In the genomic region with DNA sequence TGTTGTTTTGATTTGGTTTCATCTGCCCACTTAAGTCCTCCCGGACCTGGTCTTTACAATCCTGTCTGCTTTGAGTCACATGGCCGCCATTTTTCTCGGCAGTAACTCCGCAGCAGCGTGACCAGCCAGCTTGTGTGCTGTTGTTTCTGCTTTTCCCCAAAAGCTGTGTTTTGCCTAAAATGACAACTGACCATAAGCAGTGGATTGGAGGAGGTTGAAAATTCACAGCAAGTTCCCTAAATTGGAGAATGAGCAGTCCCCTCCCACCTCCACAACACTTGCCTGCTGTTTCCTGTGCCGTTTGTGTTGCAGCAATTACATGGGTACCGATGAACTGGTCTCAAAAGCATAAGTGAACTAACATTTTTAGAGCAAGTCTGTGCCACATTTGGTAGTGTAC, we compare ENCODE assay signal across 19 mouse cellular contexts. TPM values are rescaled to one million over a fixed set of nuclear protein-coding genes. Genes with fewer than 3 reads are reported as not detected.
DNase-seq lines count a peak whose midpoint lies in the region; ATAC-seq lines count a peak whose summit lies in the region.
"Had no signal": no experiment of that assay in that cellular context is flagged by ENCODE, and none has a peak within 500 bp of the region (broad histone marks: within the 10 kb centered on the region; RNA-seq: fewer than 3 reads in every experiment).

No protein-coding gene starts in this region.

- no peaks in the 10 kb centered on the region for H3K9me3 ChIP-seq in liver, embryonic 15.5 days (replicated peaks)
- H3K9me3 ChIP-seq in kidney, embryonic 14.5 days (ENCODE audit: control insufficient read depth, low read length), result no peaks in the 10 kb centered on the region
- H3K9me3 ChIP-seq: forebrain, embryonic 13.5 days; heart, embryonic 12.5 days; hindbrain, embryonic 12.5 days had no signal

- no peaks in the 10 kb centered on the region for H3K27me3 ChIP-seq in liver, embryonic 15.5 days
- no peaks in the 10 kb centered on the region for H3K27me3 ChIP-seq in kidney, embryonic 14.5 days (ENCODE audit: control insufficient read depth, insufficient read depth, low read length)
- H3K27me3 ChIP-seq: forebrain, embryonic 13.5 days; heart, embryonic 12.5 days; hindbrain, embryonic 12.5 days had no signal

- 14% methylated on average over 7 of the region's 7 CpGs for WGBS in liver, embryonic 15.5 days (ENCODE audit: insufficient replicate concordance)
- 71% methylated on average over 7 of the region's 7 CpGs for WGBS in kidney, embryonic 14.5 days

- H3K27ac ChIP-seq in liver, embryonic 15.5 days (replicated peaks), result no peak overlapping the region
- H3K27ac ChIP-seq in kidney, embryonic 14.5 days (ENCODE audit: low read depth, low read length), result no peak overlapping the region
- H3K27ac ChIP-seq: forebrain, embryonic 13.5 days; hindbrain, embryonic 12.5 days; layer of hippocampus, adult 2 months; liver, embryonic 14.5 days had no signal

- no peak for ATAC-seq in liver, embryonic 15.5 days (ENCODE audit: insufficient read depth)
- no peak for ATAC-seq in kidney, embryonic 14.5 days (ENCODE audit: low FRiP score, low TSS enrichment)
- ATAC-seq: forebrain, embryonic 13.5 days had no signal

- H3K4me1 ChIP-seq in liver, embryonic 15.5 days (replicated peaks), result no peaks in the 10 kb centered on the region
- H3K4me1 ChIP-seq in kidney, embryonic 14.5 days (ENCODE audit: control insufficient read depth, insufficient read depth, low read length), result no peaks in the 10 kb centered on the region
- H3K4me1 ChIP-seq: forebrain, embryonic 13.5 days; heart, embryonic 12.5 days; hindbrain, embryonic 12.5 days had no signal

- H3K36me3 ChIP-seq in liver, embryonic 15.5 days (replicated peaks), result no peaks in the 10 kb centered on the region
- H3K36me3 ChIP-seq in kidney, embryonic 14.5 days (ENCODE audit: control insufficient read depth, insufficient read depth, low read length), result no peaks in the 10 kb centered on the region
- H3K36me3 ChIP-seq: heart, embryonic 12.5 days had no signal

- no peak overlapping the region for H3K9ac ChIP-seq in liver, embryonic 15.5 days
- H3K9ac ChIP-seq in kidney, embryonic 14.5 days (ENCODE audit: low read depth, low read length), result no peak overlapping the region
- H3K9ac ChIP-seq: forebrain, embryonic 13.5 days; heart, embryonic 12.5 days; hindbrain, embryonic 12.5 days; liver, embryonic 14.5 days had no signal

- DNase-seq in left cerebral cortex, adult 18-20 months (ENCODE audit: low spot score in 2 of 2), result peak; percentile 11 to 42
- DNase-seq in left cerebral cortex, adult 9 months (ENCODE audit: low spot score in 2 of 2), result no peak
- DNase-seq in c-Kit-positive CD71-negative TER-119-negative erythroid progenitor cells, embryonic 14.5 days (ENCODE audit: low read depth), result peak; percentile 24
- DNase-seq in thymus, postnatal 14 days, result peak; percentile 26
- no peak for DNase-seq in urinary bladder, postnatal 10 days (ENCODE audit: low spot score)
- no peak for DNase-seq in lung, postnatal 10 days
- DNase-seq: cerebellum, adult 2 months; gastrocnemius, postnatal 14 days; kidney, adult 2 months; lung, postnatal 36 days had no signal

- H3K4me3 ChIP-seq in liver, embryonic 15.5 days (replicated peaks), result no peak overlapping the region
- H3K4me3 ChIP-seq in kidney, embryonic 14.5 days (ENCODE audit: low read length), result no peak overlapping the region
- H3K4me3 ChIP-seq: forebrain, embryonic 13.5 days; heart, embryonic 12.5 days; hindbrain, embryonic 12.5 days; layer of hippocampus, adult 2 months had no signal

- peak overlapping the region; percentile 25 for H3K4me2 ChIP-seq in liver, embryonic 15.5 days
- no peak overlapping the region for H3K4me2 ChIP-seq in kidney, embryonic 14.5 days (replicated peaks; ENCODE audit: low read depth, low read length)
- H3K4me2 ChIP-seq: forebrain, embryonic 13.5 days; heart, embryonic 12.5 days; hindbrain, embryonic 12.5 days had no signal

RNA-seq across cellular contexts. Expression of a gene that starts 47.7 kb away (rescaled TPM):
- total RNA-seq in left cerebral cortex, adult 18-20 months (2021), result under 1 TPM in 1 of 2 experiments, not detected in 1; 0.42 TPM
- polyA plus RNA-seq in liver, embryonic 15.5 days (2015; fragmentation: Nextera tagmentation; extraction: Ambion mirVana), result 0.21 TPM in 1 of 2 replicates, not detected in the other
- 0.58 and 0.76 TPM in 2 replicates for polyA plus RNA-seq in kidney, embryonic 14.5 days (2014; fragmentation: Nextera tagmentation; extraction: Ambion mirVana)
- total RNA-seq: adrenal gland, postnatal 4 days; gastrocnemius, postnatal 14 days; neutrophil, adult 5-6 weeks had no signal
- polyA plus RNA-seq: heart, embryonic 12.5 days; kidney, adult 2 months had no signal

Comparison
In these comparisons a context has a peak if more than half of its experiments do, and no peak if none do; other contexts are left out.
1. DNase-seq: peak in left cerebral cortex, adult 18-20 months (2 of 2), c-Kit-positive CD71-negative TER-119-negative erythroid progenitor cells, embryonic 14.5 days (single experiment) and thymus, postnatal 14 days (single experiment); none in left cerebral cortex, adult 9 months (0 of 2), urinary bladder, postnatal 10 days (single experiment) and lung, postnatal 10 days (single experiment).